Mouse (Mus musculus) liver, postnatal 0 days (tissue): ENCODE measurements at regions not wholly inside any gene's neighbourhood (a gene's known extent, or its start where the extent isn't known, plus 50 kb on each side); places are given as distances from the start of the nearest gene placed in this dataset.

ENCODE experiments used
- ATAC-seq: fragments of 200-750 bp; cut with Nextera tagmentation; 2 replicates; pipeline ENCODE4 v1.8.0; 2017; ENCODE audit warnings: mild to moderate bottlenecking, moderate library complexity
- DNase-seq: peaks from one replicate; pipeline ENCODE4 v3.0.0-alpha.2; 2016
- H3K27ac ChIP-seq: fragments of 300-500 bp; sonication (generic); 2 replicates; pipeline ENCODE4 v1.5.1; 2014; ENCODE audit warnings: antibody characterized with exemption, moderate library complexity, mild to moderate bottlenecking, low read depth
- H3K27me3 ChIP-seq: fragments of 300-500 bp; sonication (generic); 2 replicates; pipeline ENCODE4 v1.6.1; 2014; ENCODE audit warnings: low read length, control low read depth, mixed read lengths; ENCODE audit not compliant: insufficient read depth
- H3K36me3 ChIP-seq: fragments of 300-500 bp; sonication (generic); replicated peaks from 2 replicates; pipeline ENCODE4 v1.6.1; 2014; ENCODE audit warnings: mild to moderate bottlenecking, control low read depth, low read length, moderate library complexity, mixed read lengths; ENCODE audit not compliant: insufficient read depth
- H3K4me1 ChIP-seq: fragments of 300-500 bp; sonication (generic); 2 replicates; pipeline ENCODE4 v1.6.1; 2014; ENCODE audit warnings: antibody characterized with exemption, mild to moderate bottlenecking, control low read depth; ENCODE audit not compliant: insufficient read depth
- H3K4me2 ChIP-seq: fragments of 300-500 bp; sonication (generic); 2 replicates; pipeline ENCODE4 v1.6.1; 2014; ENCODE audit warnings: low read depth, mild to moderate bottlenecking, low read length, moderate library complexity, mixed read lengths
- H3K4me3 ChIP-seq: fragments of 300-500 bp; sonication (generic); 2 replicates; pipeline ENCODE4 v1.5.1; 2014; ENCODE audit warnings: low read depth, low read length
- H3K9ac ChIP-seq: fragments of 300-500 bp; sonication (generic); replicated peaks from 2 replicates; pipeline ENCODE4 v1.6.1; 2014; ENCODE audit warnings: mild to moderate bottlenecking, moderate library complexity
- H3K9me3 ChIP-seq: fragments of 300-500 bp; sonication (generic); 2 replicates; pipeline ENCODE4 v1.6.1; 2016; ENCODE audit warnings: mild to moderate bottlenecking, control low read depth, low read length, mixed read lengths
- CTCF ChIP-seq: sonication (generic); IDR thresholded peaks from 2 replicates; pipeline ENCODE4 v1.5.1; 2016; ENCODE audit warnings: antibody characterized with exemption, low read depth
- EP300 ChIP-seq: IDR thresholded peaks from 2 replicates; pipeline ENCODE4 v1.6.1; 2016; ENCODE audit warnings: antibody characterized with exemption, low read depth, mild to moderate bottlenecking
- WGBS: fragments of 180-500 bp; shearing (Covaris S2); extraction: QIAGEN DNeasy Blood & Tissue Kit; methylation state at CpG from one replicate; pipeline ENCODE4 v1.1.7; 2014; ENCODE audit not compliant: insufficient replicate concordance; 5-methylcytosine and 5-hydroxymethylcytosine counted together

GRCm38 (mm10) chr11:117538732-117539131 is 54.6 kb downstream of the Gm11733 start:
- no peak overlapping the region for H3K9ac ChIP-seq
- no peak overlapping the region for H3K4me2 ChIP-seq
- no peaks in the 10 kb centered on the region for H3K4me1 ChIP-seq
- ATAC-seq: no peak
- WGBS: 70% methylated on average over 5 of the region's 5 CpGs
- no peak for TF ChIP-seq CTCF
- no peak for TF ChIP-seq EP300
- H3K36me3 ChIP-seq: no peaks in the 10 kb centered on the region
- no peaks in the 10 kb centered on the region for H3K9me3 ChIP-seq
- H3K27ac ChIP-seq: no peak overlapping the region
- no peak for DNase-seq
- H3K4me3 ChIP-seq: no peak overlapping the region
- H3K27me3 ChIP-seq: no peaks in the 10 kb centered on the region

- Histone ChIP-seq H3K4me1 (no peaks in the 10 kb centered on the region), H3K4me3 (no peak overlapping the region), H3K9ac (no peak overlapping the region), H3K9me3 (no peaks in the 10 kb centered on the region), H3K4me2 (no peak overlapping the region), H3K36me3 (no peaks in the 10 kb centered on the region), H3K27ac (no peak overlapping the region), H3K27me3 (no peaks in the 10 kb centered on the region)
- ATAC-seq: no peak
- TF ChIP-seq CTCF (no peak), EP300 (no peak)
- WGBS: 41% methylated on average over 5 of the region's 5 CpGs
- DNase-seq: no peak
Measured at GRCm38 (mm10) chr11:117540609-117541008, 56.4 kb downstream of the Gm11733 start.

DNA sequence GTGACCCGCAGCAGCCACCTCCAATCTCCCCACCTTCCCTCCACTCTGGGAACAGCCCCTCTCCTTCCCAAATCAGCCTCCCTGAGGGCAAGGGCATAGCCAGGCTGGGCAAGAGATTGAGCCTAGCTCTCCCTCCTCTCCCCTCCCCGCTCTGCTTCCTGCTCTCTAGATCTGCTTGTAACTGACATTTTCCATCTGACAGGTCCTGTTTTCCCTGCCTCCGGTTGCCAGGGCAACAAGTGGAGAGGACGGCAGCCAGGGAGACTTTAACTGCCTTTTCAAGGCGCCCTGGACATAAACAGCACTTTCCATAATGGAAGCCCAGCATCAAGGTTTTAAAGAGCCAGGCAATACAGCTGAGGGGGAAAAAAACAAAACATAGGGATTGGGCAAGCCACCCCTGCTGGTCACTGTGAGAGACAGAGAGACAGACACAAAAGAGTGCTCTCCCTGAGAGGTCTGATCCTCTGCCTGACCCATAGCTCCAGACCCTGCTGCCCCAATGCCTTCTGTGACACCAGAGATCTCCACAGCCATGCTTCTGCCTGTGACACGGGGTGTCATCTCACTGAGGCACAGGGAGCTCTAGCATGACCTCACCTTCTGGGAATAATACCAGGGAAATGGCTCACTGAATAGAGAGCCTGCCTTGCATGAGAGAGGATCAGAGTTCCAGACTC is 57.2 kb downstream of the Gm11733 start:
- Histone ChIP-seq H3K27ac (no peak overlapping the region), H3K9me3 (no peaks in the 10 kb centered on the region), H3K4me3 (no peak overlapping the region), H3K27me3 (no peaks in the 10 kb centered on the region), H3K9ac (no peak overlapping the region), H3K36me3 (no peaks in the 10 kb centered on the region), H3K4me2 (no peak overlapping the region), H3K4me1 (no peaks in the 10 kb centered on the region)
- TF ChIP-seq CTCF (no peak), EP300 (no peak)
- WGBS: 7% methylated on average over 6 of the region's 6 CpGs
- DNase-seq (no peak), ATAC-seq (no peak)

- 54% methylated on average over 6 of the region's 6 CpGs for WGBS
- no peaks in the 10 kb centered on the region for H3K36me3 ChIP-seq
- no peak overlapping the region for H3K27ac ChIP-seq
Measured at GRCm38 (mm10) chr11:117543191-117543590, 59.0 kb downstream of the Gm11733 start.

GRCm38 (mm10) chr11:117544507-117544906 is 60.3 kb downstream of the Gm11733 start:
- 32% methylated on average over 6 of the region's 6 CpGs for WGBS
- H3K9ac ChIP-seq: no peak overlapping the region
- no peaks in the 10 kb centered on the region for H3K27me3 ChIP-seq
- H3K36me3 ChIP-seq: no peaks in the 10 kb centered on the region
- no peak for ATAC-seq
- H3K4me2 ChIP-seq: no peak overlapping the region
- H3K9me3 ChIP-seq: no peaks in the 10 kb centered on the region
- H3K4me3 ChIP-seq: no peak overlapping the region
- H3K4me1 ChIP-seq: no peaks in the 10 kb centered on the region
- no peak for DNase-seq
- TF ChIP-seq EP300: no peak
- TF ChIP-seq CTCF: no peak
- no peak overlapping the region for H3K27ac ChIP-seq

More at GRCm38 (mm10) chr11:117543191-117543590, 59.0 kb downstream of the Gm11733 start:
- TF ChIP-seq CTCF: no peak
- no peak for TF ChIP-seq EP300
- Histone ChIP-seq H3K27me3 (no peaks in the 10 kb centered on the region), H3K4me2 (no peak overlapping the region), H3K4me1 (no peaks in the 10 kb centered on the region), H3K9ac (no peak overlapping the region), H3K4me3 (no peak overlapping the region), H3K9me3 (no peaks in the 10 kb centered on the region)
- DNase-seq: no peak
- no peak for ATAC-seq

- Histone ChIP-seq H3K27me3 (no peaks in the 10 kb centered on the region), H3K4me2 (no peak overlapping the region), H3K4me3 (no peak overlapping the region), H3K27ac (no peak overlapping the region), H3K9ac (no peak overlapping the region), H3K9me3 (no peaks in the 10 kb centered on the region), H3K4me1 (no peaks in the 10 kb centered on the region), H3K36me3 (no peaks in the 10 kb centered on the region)
- WGBS: 49% methylated on average over 3 of the region's 3 CpGs
- DNase-seq (no peak), ATAC-seq (no peak)
- no peak for TF ChIP-seq EP300
- no peak for TF ChIP-seq CTCF
Measured at GRCm38 (mm10) chr11:117544926-117545325, 60.8 kb downstream of the Gm11733 start.
